Mouse (Mus musculus) neural tube, embryonic 15.5 days (tissue): Measurements from ENCODE around the gene Negr1. TPM values are rescaled to one million over a fixed set of nuclear protein-coding genes. Genes with fewer than 3 reads are reported as not detected.

Experiments
- ATAC-seq: fragments of 200-750 bp; cut with Nextera tagmentation; 2 replicates; pipeline ENCODE4 v1.8.0; 2017; ENCODE audit warnings: mild to moderate bottlenecking, moderate TSS enrichment, moderate library complexity; ENCODE audit not compliant: low FRiP score
- H3K27ac ChIP-seq: fragments of 300-500 bp; sonication (generic); replicated peaks from 2 replicates; pipeline ENCODE4 v1.5.1; 2015; ENCODE audit warnings: mild to moderate bottlenecking, inconsistent platforms
- H3K27me3 ChIP-seq: fragments of 300-500 bp; sonication (generic); replicated peaks from 2 replicates; pipeline ENCODE4 v1.6.1; 2015; ENCODE audit warnings: inconsistent platforms
- H3K36me3 ChIP-seq: fragments of 300-500 bp; sonication (generic); 2 replicates; pipeline ENCODE4 v1.6.1; 2015; ENCODE audit warnings: inconsistent platforms
- H3K4me1 ChIP-seq: fragments of 300-500 bp; sonication (generic); 2 replicates; pipeline ENCODE4 v1.6.1; 2015; ENCODE audit warnings: inconsistent platforms
- H3K4me2 ChIP-seq: fragments of 300-500 bp; sonication (generic); 2 replicates; pipeline ENCODE4 v1.6.1; 2015; ENCODE audit warnings: inconsistent platforms, mild to moderate bottlenecking, moderate library complexity
- H3K4me3 ChIP-seq: fragments of 300-500 bp; sonication (generic); replicated peaks from 2 replicates; pipeline ENCODE4 v1.5.1; 2015; ENCODE audit warnings: mild to moderate bottlenecking, inconsistent platforms
- H3K9ac ChIP-seq: fragments of 300-500 bp; sonication (generic); replicated peaks from 2 replicates; pipeline ENCODE4 v1.6.1; 2015; ENCODE audit warnings: mild to moderate bottlenecking, inconsistent platforms
- H3K9me3 ChIP-seq: fragments of 300-500 bp; sonication (generic); replicated peaks from 2 replicates; pipeline ENCODE4 v1.6.1; 2016; ENCODE audit warnings: inconsistent platforms
- WGBS: fragments of 180-500 bp; shearing (Covaris S2); methylation state at CpG from one replicate; pipeline ENCODE4 v1.1.7; 2015; ENCODE audit warnings: mixed read lengths; 5-methylcytosine and 5-hydroxymethylcytosine counted together
- polyA plus RNA-seq: library from polyadenylated mRNA; unstranded; fragments of >200 nt; fragmentation: Nextera tagmentation; extraction: Ambion mirVana; gene quantifications from 2 replicates; pipeline ENCODE4 v1.2.1, GENCODE M21; 2015

Negr1 gene
- polyA plus RNA-seq, 1 experiment from 2014 or later, result 48.6 TPM

DNA sequence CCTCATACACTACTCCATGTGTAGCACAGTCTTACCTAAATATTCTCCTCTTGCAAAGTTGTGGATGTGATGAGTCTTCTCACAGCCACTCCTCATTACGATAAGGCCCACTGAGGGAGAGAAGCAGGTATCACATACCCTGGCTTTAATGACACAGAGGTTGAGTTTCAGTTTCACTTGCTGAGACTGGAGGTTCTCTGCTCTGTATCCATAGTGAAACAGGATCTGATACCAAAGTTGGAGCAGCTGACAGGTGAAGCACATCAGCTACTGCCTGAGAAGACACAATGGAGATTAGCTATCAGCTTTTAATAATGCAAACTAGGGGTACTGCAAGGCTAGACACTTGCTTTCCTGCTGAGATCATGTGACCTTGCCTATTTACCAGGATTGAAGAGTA, 137.1 kb downstream of the Negr1 start:
- no peaks in the 10 kb centered on the region for H3K9me3 ChIP-seq
- H3K4me1 ChIP-seq, result no peaks in the 10 kb centered on the region
- 97% methylated on average over 1 of the region's 1 CpGs for WGBS
- no peak overlapping the region for H3K4me3 ChIP-seq
- no peak overlapping the region for H3K27ac ChIP-seq
- H3K27me3 ChIP-seq, result no peaks in the 10 kb centered on the region
- H3K4me2 ChIP-seq, result no peak overlapping the region
- ATAC-seq, result no peak
- no peaks in the 10 kb centered on the region for H3K36me3 ChIP-seq
- H3K9ac ChIP-seq, result no peak overlapping the region

DNA sequence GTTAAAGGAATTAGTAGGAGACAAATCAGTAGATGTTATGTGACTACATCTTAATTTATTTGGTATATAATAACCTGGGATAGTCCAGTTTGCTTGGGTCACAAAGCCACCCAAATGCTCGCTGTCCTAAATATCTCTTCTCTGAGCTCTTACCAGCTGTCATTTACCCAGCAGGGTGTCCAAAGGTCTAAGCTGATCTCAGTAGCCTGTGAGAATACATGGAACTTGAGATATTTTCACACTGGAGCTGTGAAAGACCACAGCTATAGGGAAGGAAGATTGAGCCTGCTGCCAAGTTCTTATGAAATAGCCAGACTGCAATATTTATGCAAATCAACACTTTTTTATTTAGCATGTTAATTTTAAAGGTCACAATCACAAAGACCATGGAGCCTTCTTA, 141.6 kb downstream of the Negr1 start:
- ATAC-seq, result no peak

DNA sequence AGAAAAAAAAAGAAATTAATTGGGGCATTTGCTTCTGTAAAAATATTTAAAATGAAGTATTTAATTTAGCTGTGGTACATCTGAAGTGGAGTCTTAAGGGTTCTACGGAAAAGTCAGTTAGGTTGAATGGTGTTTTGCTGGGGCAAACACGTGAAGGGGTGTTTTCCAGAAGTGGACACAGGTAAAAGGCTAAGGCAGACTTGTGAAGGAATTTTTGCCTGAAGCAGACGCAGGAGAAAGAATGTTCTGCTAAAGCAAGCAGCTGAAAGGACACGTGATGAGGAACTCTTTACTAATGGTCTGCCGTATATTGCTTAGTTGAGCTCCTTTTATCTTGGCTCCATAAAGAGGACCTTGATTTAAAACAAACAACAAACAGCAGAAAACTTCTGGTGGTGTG, 148.6 kb downstream of the Negr1 start:
- no peak overlapping the region for H3K4me3 ChIP-seq
- H3K9ac ChIP-seq, result no peak overlapping the region
- H3K27ac ChIP-seq, result no peak overlapping the region
- no peak overlapping the region for H3K4me2 ChIP-seq
- no peaks in the 10 kb centered on the region for H3K4me1 ChIP-seq
- ATAC-seq, result no peak
- H3K36me3 ChIP-seq, result no peaks in the 10 kb centered on the region
- no peaks in the 10 kb centered on the region for H3K9me3 ChIP-seq
- 63% methylated on average over 5 of the region's 5 CpGs for WGBS
- no peaks in the 10 kb centered on the region for H3K27me3 ChIP-seq

More for the DNA sequence above, 141.6 kb downstream of the Negr1 start:
- WGBS, result 90% methylated on average over 1 of the region's 1 CpGs
- no peak overlapping the region for H3K9ac ChIP-seq
- no peak overlapping the region for H3K27ac ChIP-seq
- no peak overlapping the region for H3K4me2 ChIP-seq
- no peaks in the 10 kb centered on the region for H3K27me3 ChIP-seq
- no peak overlapping the region for H3K4me3 ChIP-seq
- H3K9me3 ChIP-seq, result no peaks in the 10 kb centered on the region
- H3K4me1 ChIP-seq, result no peaks in the 10 kb centered on the region
- H3K36me3 ChIP-seq, result no peaks in the 10 kb centered on the region

DNA sequence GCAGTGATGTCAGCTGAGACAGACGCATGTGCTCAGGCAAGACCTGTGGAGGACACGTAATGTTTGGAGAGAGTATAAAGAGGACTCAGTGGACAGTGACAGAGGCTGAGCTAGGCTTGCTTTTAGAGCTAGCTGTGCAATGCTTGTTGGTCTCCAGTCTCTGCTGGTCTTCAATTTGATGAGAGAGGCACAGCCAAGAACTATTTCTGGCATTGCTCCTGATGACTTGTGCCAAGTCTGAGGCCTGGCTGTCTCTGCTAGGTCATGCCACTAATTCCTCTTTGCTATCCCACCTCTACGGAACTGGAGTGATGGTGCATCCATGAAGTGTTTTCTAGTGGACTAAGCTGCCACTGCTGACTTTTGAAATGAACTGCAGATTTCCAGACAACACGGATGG, 149.1 kb downstream of the Negr1 start:
- Histone ChIP-seq H3K4me3 (no peak overlapping the region), H3K4me2 (no peak overlapping the region), H3K36me3 (no peaks in the 10 kb centered on the region), H3K9ac (no peak overlapping the region), H3K4me1 (no peaks in the 10 kb centered on the region), H3K9me3 (no peaks in the 10 kb centered on the region), H3K27ac (no peak overlapping the region), H3K27me3 (no peaks in the 10 kb centered on the region)
- ATAC-seq, result no peak
- 80% methylated on average over 4 of the region's 4 CpGs for whole genome bisulfite sequencing

DNA sequence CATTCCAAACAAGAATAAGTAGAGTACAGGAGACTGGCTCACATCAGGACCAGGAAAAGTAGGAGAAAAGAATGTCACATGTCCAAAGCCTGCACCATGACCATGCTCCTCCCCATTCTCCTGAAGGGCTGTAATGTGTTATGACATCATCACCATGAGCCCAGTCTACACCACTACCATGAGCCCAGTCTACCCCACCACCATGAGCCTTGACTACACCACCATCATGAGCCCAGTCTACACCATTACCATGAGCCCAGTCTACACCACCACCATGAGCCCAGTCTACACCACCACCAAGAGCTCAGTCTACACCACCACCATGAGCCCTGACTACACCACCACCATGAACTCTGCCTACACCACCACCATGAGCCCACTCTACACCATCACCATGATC, 174.7 kb downstream of the Negr1 start:
- no peak for ATAC-seq
- Histone ChIP-seq H3K9ac (no peak overlapping the region), H3K9me3 (no peaks in the 10 kb centered on the region), H3K27me3 (no peaks in the 10 kb centered on the region), H3K27ac (no peak overlapping the region), H3K4me1 (no peaks in the 10 kb centered on the region), H3K4me3 (no peak overlapping the region), H3K4me2 (no peak overlapping the region), H3K36me3 (no peaks in the 10 kb centered on the region)

DNA sequence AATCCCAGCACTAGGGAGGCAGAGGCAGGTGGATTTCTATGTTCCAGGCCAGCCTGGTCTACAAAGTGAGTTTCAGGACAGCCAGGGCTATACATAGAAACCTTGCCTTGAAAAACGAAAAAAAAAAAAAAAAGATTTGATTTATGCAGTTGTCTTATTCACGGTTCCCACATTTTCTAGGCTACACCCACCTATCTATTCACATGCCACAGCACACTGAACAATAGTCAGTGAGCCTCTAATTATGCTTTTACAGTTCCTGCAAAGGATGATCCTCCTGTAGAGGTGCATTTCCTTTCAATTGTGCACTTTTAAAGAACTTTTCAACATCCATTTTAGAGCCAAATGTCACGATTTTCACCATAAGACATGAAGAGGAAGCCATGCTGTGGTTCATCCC, 177.9 kb downstream of the Negr1 start:
- 75% methylated on average over 3 of the region's 3 CpGs for WGBS
- Histone ChIP-seq H3K36me3 (no peaks in the 10 kb centered on the region), H3K27ac (no peak overlapping the region), H3K4me3 (no peak overlapping the region), H3K27me3 (no peaks in the 10 kb centered on the region), H3K4me2 (no peak overlapping the region), H3K9me3 (no peaks in the 10 kb centered on the region), H3K4me1 (no peaks in the 10 kb centered on the region), H3K9ac (no peak overlapping the region)
- no peak for ATAC-seq

DNA sequence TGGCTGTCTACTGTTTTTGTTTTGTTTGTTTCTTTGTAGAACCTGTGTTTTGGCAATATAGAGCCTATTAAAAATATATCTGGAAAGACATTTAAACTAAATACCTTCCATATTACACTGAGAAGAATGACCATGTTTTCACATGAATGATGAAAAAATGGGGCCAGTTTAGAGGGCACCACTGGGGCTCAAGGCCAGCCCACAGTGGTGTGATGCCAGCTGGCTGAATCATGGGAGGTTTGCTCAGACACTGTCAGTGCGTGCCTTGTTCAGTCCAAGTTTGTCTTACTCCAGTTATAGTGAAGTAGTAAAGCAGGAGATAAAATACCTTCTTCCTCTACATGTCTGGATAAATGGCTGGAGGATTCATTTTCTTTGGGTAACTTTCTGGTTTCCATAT, 181.7 kb downstream of the Negr1 start:
- Histone ChIP-seq H3K9ac (no peak overlapping the region), H3K27me3 (no peaks in the 10 kb centered on the region), H3K27ac (no peak overlapping the region), H3K4me1 (no peaks in the 10 kb centered on the region), H3K4me3 (no peak overlapping the region), H3K4me2 (no peak overlapping the region), H3K36me3 (no peaks in the 10 kb centered on the region), H3K9me3 (no peaks in the 10 kb centered on the region)
- no peak for ATAC-seq
- 88% methylated on average over 1 of the region's 1 CpGs for WGBS

DNA sequence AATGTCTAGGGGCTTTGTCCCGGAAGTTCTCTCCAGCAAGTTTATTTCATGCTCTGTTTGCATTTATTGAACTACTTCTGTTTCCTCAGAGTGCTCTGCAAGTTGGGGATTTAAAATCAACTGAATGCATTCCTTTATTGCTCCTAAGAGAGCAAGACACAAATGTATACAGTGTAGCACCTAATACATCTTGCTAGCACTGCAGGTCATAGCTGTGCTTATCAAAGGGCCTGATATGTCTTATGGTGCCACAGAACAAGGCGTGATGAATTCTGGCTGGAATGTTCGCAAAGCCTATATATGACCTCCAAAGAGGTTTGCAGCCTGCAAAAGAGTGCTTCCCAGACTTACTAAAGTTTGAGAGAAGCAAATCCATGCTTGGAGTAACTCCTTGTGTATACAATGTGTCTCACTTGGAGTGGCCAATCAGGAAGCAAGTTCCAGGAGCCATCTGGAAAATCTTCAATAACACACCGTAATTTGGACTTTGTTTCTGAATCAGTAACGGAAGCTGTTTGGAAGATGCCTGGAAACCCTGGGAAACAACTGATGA, 183.7 kb downstream of the Negr1 start:
- Histone ChIP-seq H3K4me3 (no peak overlapping the region), H3K36me3 (no peaks in the 10 kb centered on the region), H3K27ac (no peak overlapping the region), H3K9me3 (no peaks in the 10 kb centered on the region), H3K9ac (no peak overlapping the region), H3K27me3 (no peaks in the 10 kb centered on the region), H3K4me1 (no peaks in the 10 kb centered on the region), H3K4me2 (no peak overlapping the region)
- 79% methylated on average over 5 of the region's 5 CpGs for WGBS
- no peak for ATAC-seq

DNA sequence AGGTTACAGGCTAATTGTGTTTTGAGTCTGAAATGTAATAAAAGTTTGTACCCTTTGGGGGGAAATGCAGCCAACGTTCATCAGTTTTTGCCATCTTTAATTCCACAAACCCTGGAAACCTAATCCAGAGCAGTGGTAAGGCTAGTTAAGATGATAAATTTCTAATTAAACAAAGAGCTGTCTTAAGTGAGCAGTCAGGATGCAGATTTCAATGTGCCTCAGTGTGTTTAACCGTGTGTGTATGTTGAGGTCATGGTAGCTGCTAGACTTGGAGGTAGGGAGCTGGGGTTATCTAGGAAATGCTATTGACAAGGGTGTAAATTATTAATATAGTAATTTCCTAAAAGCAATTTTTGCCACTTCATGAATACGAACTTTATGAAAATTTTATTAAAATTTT, 185.9 kb downstream of the Negr1 start:
- no peaks in the 10 kb centered on the region for H3K4me1 ChIP-seq
- no peak for ATAC-seq
- H3K4me3 ChIP-seq, result no peak overlapping the region
- H3K9me3 ChIP-seq, result no peaks in the 10 kb centered on the region
- H3K4me2 ChIP-seq, result no peak overlapping the region
- H3K9ac ChIP-seq, result no peak overlapping the region
- 83% methylated on average over 3 of the region's 3 CpGs for WGBS
- H3K36me3 ChIP-seq, result no peaks in the 10 kb centered on the region
- H3K27ac ChIP-seq, result no peak overlapping the region
- H3K27me3 ChIP-seq, result no peaks in the 10 kb centered on the region

DNA sequence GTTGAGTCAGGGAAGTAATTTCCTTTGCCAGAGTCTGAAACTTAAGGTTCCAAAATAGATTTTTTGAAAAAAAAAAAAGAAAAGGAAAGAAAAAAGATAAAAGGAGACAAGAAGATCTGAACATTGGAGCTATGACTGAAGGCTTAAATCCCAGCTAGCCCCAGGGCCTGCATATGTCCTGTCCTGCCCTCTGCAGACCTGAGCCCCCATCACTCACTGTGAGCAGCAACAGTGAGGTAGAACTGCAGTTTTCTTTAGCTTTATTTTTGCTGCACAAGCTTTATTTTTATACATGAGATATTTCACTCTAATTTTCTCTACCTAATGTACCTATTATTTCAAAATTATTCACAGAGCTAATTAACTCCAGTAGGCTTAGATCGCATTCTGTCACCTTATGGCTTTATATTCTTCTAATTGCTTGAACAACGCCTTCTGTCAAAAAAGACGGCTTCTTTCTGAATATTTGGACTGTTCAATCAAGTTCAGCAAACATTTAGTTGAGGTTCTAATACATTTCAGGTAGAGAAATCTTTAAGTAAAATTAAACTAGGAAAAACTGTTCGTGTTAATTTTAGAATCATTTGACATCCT, 192.3 kb downstream of the Negr1 start:
- Histone ChIP-seq H3K9ac (no peak overlapping the region), H3K9me3 (no peaks in the 10 kb centered on the region), H3K4me2 (no peak overlapping the region), H3K4me1 (no peaks in the 10 kb centered on the region), H3K27me3 (no peaks in the 10 kb centered on the region), H3K36me3 (no peaks in the 10 kb centered on the region), H3K27ac (no peak overlapping the region), H3K4me3 (no peak overlapping the region)
- no peak for ATAC-seq
- 60% methylated on average over 4 of the region's 4 CpGs for WGBS

DNA sequence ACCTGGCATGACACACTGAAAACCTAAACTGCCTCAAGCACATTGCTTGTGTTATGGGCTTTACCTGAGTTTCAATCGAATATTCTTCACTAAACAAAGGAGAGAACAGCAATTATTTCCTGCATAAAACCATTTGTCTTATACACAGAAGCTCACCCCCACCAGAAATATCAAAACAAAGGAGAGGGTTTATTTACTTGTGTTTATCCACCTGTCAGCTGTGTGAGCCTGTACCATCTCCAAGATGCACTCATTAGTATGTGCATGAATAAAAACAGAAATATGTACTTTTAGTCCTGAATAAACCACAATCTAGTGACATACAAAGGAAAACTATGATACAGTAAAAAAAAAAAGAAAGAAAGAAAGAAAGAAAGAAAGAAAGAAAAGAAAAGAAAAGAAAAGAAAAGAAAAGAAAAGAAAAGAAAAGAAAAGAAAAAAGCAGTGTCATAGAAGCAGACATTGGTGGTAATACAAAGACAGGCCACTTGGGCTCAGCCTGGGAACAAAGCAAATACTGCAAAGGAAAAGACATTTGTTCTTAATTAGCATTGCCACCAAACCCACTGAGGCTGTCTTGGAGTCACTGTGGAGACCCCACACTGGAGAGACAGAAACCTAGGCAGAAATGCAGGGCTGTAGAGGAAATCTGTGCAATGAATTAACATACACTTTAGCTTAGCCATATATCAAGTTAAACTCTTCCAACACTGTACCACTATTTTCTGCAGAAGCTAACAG, 193.4 kb downstream of the Negr1 start:
- H3K4me2 ChIP-seq, result no peak overlapping the region
- H3K27ac ChIP-seq, result no peak overlapping the region
- no peak overlapping the region for H3K9ac ChIP-seq
- no peaks in the 10 kb centered on the region for H3K9me3 ChIP-seq
- 75% methylated on average over 1 of the region's 1 CpGs for WGBS
- no peaks in the 10 kb centered on the region for H3K36me3 ChIP-seq
- H3K4me3 ChIP-seq, result no peak overlapping the region
- H3K27me3 ChIP-seq, result no peaks in the 10 kb centered on the region
- no peaks in the 10 kb centered on the region for H3K4me1 ChIP-seq
- ATAC-seq, result no peak

DNA sequence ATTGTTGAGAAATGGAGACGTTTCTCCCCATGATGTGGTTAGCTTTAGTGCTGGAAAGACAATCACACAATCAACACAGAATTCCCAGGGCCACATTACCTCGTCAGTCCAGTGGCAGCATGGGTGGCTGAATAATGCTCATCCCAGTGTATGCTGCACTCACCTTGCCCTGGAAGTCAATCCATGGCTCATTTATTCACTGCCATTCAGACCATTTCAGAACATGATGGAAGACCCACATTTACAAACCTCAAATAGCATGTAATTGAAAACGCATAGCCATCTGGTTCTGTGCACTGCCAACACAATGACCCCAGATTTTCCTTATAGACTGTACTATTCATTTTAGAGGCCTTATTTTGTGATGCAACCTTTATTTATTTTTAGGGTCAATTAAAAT, 203.4 kb downstream of the Negr1 start:
- Histone ChIP-seq H3K27me3 (no peaks in the 10 kb centered on the region), H3K9ac (no peak overlapping the region), H3K36me3 (no peaks in the 10 kb centered on the region), H3K4me2 (no peak overlapping the region), H3K4me1 (no peaks in the 10 kb centered on the region; the same call in 1 of the 2 replicates), H3K27ac (no peak overlapping the region), H3K4me3 (no peak overlapping the region), H3K9me3 (no peaks in the 10 kb centered on the region)
- no peak for ATAC-seq
- WGBS, result 36% methylated on average over 3 of the region's 3 CpGs
